Mouse (Mus musculus) lung, adult 2 months (tissue): ENCODE results near the gene Slco3a1.

Experiments used
- CTCF ChIP-seq: fragments of 200-500 bp; IDR thresholded peaks from 2 replicates; pipeline ENCODE4 v1.5.1; 2011; ENCODE audit warnings: mild to moderate bottlenecking, low read length, control low read depth; ENCODE audit not compliant: insufficient read depth
- POLR2A ChIP-seq: fragments of 200-500 bp; IDR thresholded peaks from 2 replicates; pipeline ENCODE4 v1.6.1; 2011; ENCODE audit warnings: low read depth, mild to moderate bottlenecking, control low read depth, low read length, borderline replicate concordance; ENCODE audit errors: extremely low read depth

DNA sequence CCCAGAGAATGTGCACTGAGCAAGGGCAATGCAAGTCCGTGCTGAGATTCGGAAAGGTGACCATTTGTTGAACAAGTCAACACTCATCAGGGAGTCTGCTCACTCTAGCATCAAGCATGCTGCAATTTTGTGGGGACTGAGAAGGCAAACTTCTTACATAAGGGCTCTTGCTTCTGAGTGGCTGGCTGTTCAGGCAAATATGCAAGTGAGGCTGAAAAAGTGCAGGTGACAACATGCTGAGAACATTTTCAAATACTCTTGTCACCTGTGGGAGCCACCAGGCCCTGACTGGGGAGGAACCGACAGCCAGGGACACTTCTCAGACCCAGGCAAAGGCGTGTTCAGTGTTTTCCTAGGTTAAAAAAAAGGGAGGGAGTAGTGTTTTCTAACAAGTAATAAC lies 18.4 kb downstream of the Slco3a1 start:
- TF ChIP-seq CTCF (no peak), POLR2A (no peak)
